Mouse (Mus musculus) limb, embryonic 10.5 days (tissue): ENCODE measurements around the gene Bcl2l12. TPM values are rescaled to one million over a fixed set of nuclear protein-coding genes. Genes with fewer than 3 reads are reported as not detected.

Experiments used
- DNase-seq: peaks from one replicate; pipeline ENCODE4 v3.0.0-alpha.2; 2017; ENCODE audit warnings: low spot score
- H3K27ac ChIP-seq: fragments of 300-500 bp; sonication (generic); 2 replicates; pipeline ENCODE4 v1.5.1; 2016; ENCODE audit warnings: mild to moderate bottlenecking
- H3K27me3 ChIP-seq: fragments of 300-500 bp; sonication (generic); 2 replicates; pipeline ENCODE4 v1.6.1; 2016; ENCODE audit warnings: low read depth, mild to moderate bottlenecking; ENCODE audit not compliant: poor library complexity, severe bottlenecking
- H3K36me3 ChIP-seq: fragments of 300-500 bp; sonication (generic); 2 replicates; pipeline ENCODE4 v1.6.1; 2016; ENCODE audit warnings: mild to moderate bottlenecking, moderate library complexity
- H3K4me1 ChIP-seq: fragments of 300-500 bp; sonication (generic); 2 replicates; pipeline ENCODE4 v1.6.1; 2016
- H3K4me3 ChIP-seq: fragments of 300-500 bp; sonication (generic); 2 replicates; pipeline ENCODE4 v1.5.1; 2016; ENCODE audit warnings: mild to moderate bottlenecking, moderate library complexity
- H3K9me3 ChIP-seq: fragments of 300-500 bp; sonication (generic); replicated peaks from 2 replicates; pipeline ENCODE4 v1.6.1; 2016; ENCODE audit warnings: mild to moderate bottlenecking
- WGBS: fragments of 180-500 bp; shearing (Covaris S2); methylation state at CpG from one replicate; pipeline ENCODE4 v1.1.7; 2016; 5-methylcytosine and 5-hydroxymethylcytosine counted together
- polyA plus RNA-seq: library from polyadenylated mRNA; unstranded; fragments of >200 nt; fragmentation: Nextera tagmentation; extraction: Ambion mirVana; gene quantifications from 2 replicates; pipeline ENCODE4 v1.2.1, GENCODE M21; 2016

The Bcl2l12 gene
- polyA plus RNA-seq, result 89.7 and 92.2 TPM in 2 replicates

- Histone ChIP-seq H3K36me3 (peaks cover 69% of the 10 kb centered on the region), H3K4me3 (peak within 1 kb of the TSS; percentile 75), H3K4me1 (peaks cover 38% of the 10 kb centered on the region), H3K27me3 (no peaks in the 10 kb centered on the region), H3K27ac (peak within 1 kb of the TSS; percentile 91), H3K9me3 (no peaks in the 10 kb centered on the region)
- DNase-seq, result peak; percentile 69
- WGBS, result 4% methylated on average over 18 of the region's 18 CpGs
Observed at GRCm38 (mm10) chr7:44998501-44998955, at the start of gene Bcl2l12. TSS of gene Bcl2l12 (minus strand) at chr7:44998712.

GRCm38 (mm10) chr7:45047491-45047890, 49.0 kb upstream of the Bcl2l12 start:
- H3K9me3 ChIP-seq, result no peaks in the 10 kb centered on the region
- H3K4me1 ChIP-seq, result peaks cover 29% of the 10 kb centered on the region
- H3K27me3 ChIP-seq, result no peaks in the 10 kb centered on the region
- no peak for DNase-seq
- H3K36me3 ChIP-seq, result peaks cover 89% of the 10 kb centered on the region
- H3K27ac ChIP-seq, result no peak overlapping the region
- WGBS, result 97% methylated on average over 14 of the region's 14 CpGs
- H3K4me3 ChIP-seq, result peak overlapping the region; percentile 12; the same call in 1 of the 2 replicates

- H3K27me3 ChIP-seq, result no peaks in the 10 kb centered on the region
- no peaks in the 10 kb centered on the region for H3K9me3 ChIP-seq
- WGBS, result 94% methylated on average over 26 of the region's 26 CpGs
- peaks cover 95% of the 10 kb centered on the region for H3K36me3 ChIP-seq
- no peak for DNase-seq
- peaks cover 27% of the 10 kb centered on the region for H3K4me1 ChIP-seq
- H3K4me3 ChIP-seq, result peak overlapping the region; percentile 12; the same call in 1 of the 2 replicates
- no peak overlapping the region for H3K27ac ChIP-seq
Observed at GRCm38 (mm10) chr7:45046853-45047350, 48.4 kb upstream of the Bcl2l12 start.

GRCm38 (mm10) chr7:45045741-45046140, 47.2 kb upstream of the Bcl2l12 start:
- Histone ChIP-seq H3K27ac (no peak overlapping the region), H3K36me3 (peaks cover 100% of the 10 kb centered on the region), H3K9me3 (no peaks in the 10 kb centered on the region), H3K27me3 (no peaks in the 10 kb centered on the region), H3K4me1 (peaks cover 16% of the 10 kb centered on the region), H3K4me3 (no peak overlapping the region)
- DNase-seq, result no peak
- 97% methylated on average over 22 of the region's 22 CpGs for WGBS

GRCm38 (mm10) chr7:45043307-45043706, 44.8 kb upstream of the Bcl2l12 start:
- Histone ChIP-seq H3K27me3 (no peaks in the 10 kb centered on the region), H3K4me1 (peaks cover 3% of the 10 kb centered on the region; the same call in 1 of the 2 replicates), H3K36me3 (peaks cover 100% of the 10 kb centered on the region), H3K27ac (no peak overlapping the region), H3K4me3 (no peak overlapping the region), H3K9me3 (no peaks in the 10 kb centered on the region)
- DNase-seq, result no peak
- WGBS, result 97% methylated on average over 14 of the region's 14 CpGs

GRCm38 (mm10) chr7:45040851-45041250, 42.3 kb upstream of the Bcl2l12 start:
- H3K9me3 ChIP-seq, result no peaks in the 10 kb centered on the region
- peaks cover 100% of the 10 kb centered on the region for H3K36me3 ChIP-seq
- H3K4me1 ChIP-seq, result no peaks in the 10 kb centered on the region
- WGBS, result 95% methylated on average over 9 of the region's 9 CpGs
- H3K4me3 ChIP-seq, result no peak overlapping the region
- DNase-seq, result no peak
- H3K27me3 ChIP-seq, result no peaks in the 10 kb centered on the region
- no peak overlapping the region for H3K27ac ChIP-seq

- 94% methylated on average over 9 of the region's 9 CpGs for WGBS
- no peak overlapping the region for H3K27ac ChIP-seq
- H3K4me1 ChIP-seq, result no peaks in the 10 kb centered on the region
- no peak for DNase-seq
- peaks cover 100% of the 10 kb centered on the region for H3K36me3 ChIP-seq
- H3K4me3 ChIP-seq, result no peak overlapping the region
- H3K27me3 ChIP-seq, result no peaks in the 10 kb centered on the region
- no peaks in the 10 kb centered on the region for H3K9me3 ChIP-seq
Observed at GRCm38 (mm10) chr7:45038411-45038810, 39.9 kb upstream of the Bcl2l12 start.

GRCm38 (mm10) chr7:45037720-45038361, 39.3 kb upstream of the Bcl2l12 start:
- Histone ChIP-seq H3K4me3 (no peak overlapping the region), H3K27ac (no peak overlapping the region), H3K4me1 (no peaks in the 10 kb centered on the region), H3K27me3 (no peaks in the 10 kb centered on the region), H3K9me3 (no peaks in the 10 kb centered on the region), H3K36me3 (peaks cover 100% of the 10 kb centered on the region)
- 73% methylated on average over 7 of the region's 7 CpGs for WGBS
- DNase-seq, result peak; percentile 71

GRCm38 (mm10) chr7:45036702-45037101, 38.2 kb upstream of the Bcl2l12 start:
- no peak for DNase-seq
- peaks cover 100% of the 10 kb centered on the region for H3K36me3 ChIP-seq
- WGBS, result 92% methylated on average over 11 of the region's 11 CpGs
- H3K27me3 ChIP-seq, result no peaks in the 10 kb centered on the region
- no peaks in the 10 kb centered on the region for H3K4me1 ChIP-seq
- H3K27ac ChIP-seq, result no peak overlapping the region
- no peak overlapping the region for H3K4me3 ChIP-seq
- no peaks in the 10 kb centered on the region for H3K9me3 ChIP-seq

- no peak overlapping the region for H3K4me3 ChIP-seq
- no peak for DNase-seq
- H3K27ac ChIP-seq, result no peak overlapping the region
- H3K36me3 ChIP-seq, result peaks cover 100% of the 10 kb centered on the region
- H3K4me1 ChIP-seq, result no peaks in the 10 kb centered on the region
- 96% methylated on average over 3 of the region's 3 CpGs for WGBS
- no peaks in the 10 kb centered on the region for H3K9me3 ChIP-seq
- H3K27me3 ChIP-seq, result no peaks in the 10 kb centered on the region
Observed at GRCm38 (mm10) chr7:45035631-45036030, 37.1 kb upstream of the Bcl2l12 start.

- Histone ChIP-seq H3K9me3 (no peaks in the 10 kb centered on the region), H3K36me3 (peaks cover 100% of the 10 kb centered on the region), H3K4me1 (no peaks in the 10 kb centered on the region), H3K4me3 (no peak overlapping the region), H3K27ac (no peak overlapping the region), H3K27me3 (no peaks in the 10 kb centered on the region)
- 97% methylated on average over 19 of the region's 19 CpGs for WGBS
- no peak for DNase-seq
Observed at GRCm38 (mm10) chr7:45033722-45034359, 35.3 kb upstream of the Bcl2l12 start.

GRCm38 (mm10) chr7:45030857-45031256, 32.3 kb upstream of the Bcl2l12 start:
- DNase-seq, result no peak
- no peaks in the 10 kb centered on the region for H3K4me1 ChIP-seq
- no peak overlapping the region for H3K27ac ChIP-seq
- WGBS, result 96% methylated on average over 8 of the region's 8 CpGs
- H3K4me3 ChIP-seq, result no peak overlapping the region
- peaks cover 96% of the 10 kb centered on the region for H3K36me3 ChIP-seq
- no peaks in the 10 kb centered on the region for H3K27me3 ChIP-seq
- no peaks in the 10 kb centered on the region for H3K9me3 ChIP-seq

- no peaks in the 10 kb centered on the region for H3K27me3 ChIP-seq
- peaks cover 87% of the 10 kb centered on the region for H3K36me3 ChIP-seq
- WGBS, result 97% methylated on average over 6 of the region's 6 CpGs
- H3K9me3 ChIP-seq, result no peaks in the 10 kb centered on the region
- H3K4me1 ChIP-seq, result no peaks in the 10 kb centered on the region
- no peak for DNase-seq
- H3K27ac ChIP-seq, result no peak overlapping the region
- no peak overlapping the region for H3K4me3 ChIP-seq
Observed at GRCm38 (mm10) chr7:45029995-45030394, 31.5 kb upstream of the Bcl2l12 start.
